Mouse (Mus musculus) gonadal fat pad, adult 2 months (tissue): Measurements from ENCODE around the gene Kank2. TPM values are rescaled to one million over a fixed set of nuclear protein-coding genes. Genes with fewer than 3 reads are reported as not detected.
"Not testable (repeated sequence)": the region's sequence is repeated elsewhere in the genome, so short reads cannot be mapped to it uniquely, and the experiment has no call there.

ENCODE experiments used
- DNase-seq: peaks from one replicate; pipeline ENCODE4 v3.0.0-alpha.2; 2012; ENCODE audit warnings: low read depth
- polyA plus RNA-seq: library from polyadenylated mRNA; depleted of rRNA; stranded (reverse); fragments of >200 nt; gene quantifications from 2 replicates; pipeline ENCODE4 v1.2.3, GENCODE M21; 2012

Kank2 gene
- polyA plus RNA-seq, 1 experiment, result 33.5 TPM

GRCm38 (mm10) chr9:21818125-21818524, 19.6 kb upstream of the Kank2 start:
- no peak for DNase-seq

- no peak for DNase-seq
Observed at GRCm38 (mm10) chr9:21816716-21817305, 18.3 kb upstream of the Kank2 start.

DNA sequence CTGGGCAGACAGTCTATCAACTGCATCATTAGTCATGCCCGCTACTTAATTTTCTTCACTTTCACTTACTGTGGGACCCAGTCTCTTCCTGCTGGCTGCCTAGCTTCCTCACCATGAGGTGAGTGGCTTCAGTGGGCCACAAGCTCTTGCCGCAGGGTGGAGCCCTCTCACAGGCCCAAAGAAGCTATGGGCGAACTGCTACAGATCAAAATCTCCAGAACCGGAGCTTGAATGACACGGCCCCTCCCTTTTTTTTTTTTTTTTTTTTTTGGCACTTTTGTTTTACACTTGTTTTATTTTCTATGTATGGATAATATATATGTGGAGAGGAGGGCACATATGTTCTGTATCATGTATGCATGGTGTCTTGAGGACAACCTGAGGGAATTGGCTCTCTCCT, 12.6 kb upstream of the Kank2 start:
- no peak for DNase-seq

GRCm38 (mm10) chr9:21808561-21808960, 10.0 kb upstream of the Kank2 start:
- DNase-seq, result no peak

GRCm38 (mm10) chr9:21806976-21807375, 8.4 kb upstream of the Kank2 start:
- DNase-seq, result no peak

- no peak for DNase-seq
Observed at GRCm38 (mm10) chr9:21806363-21806762, 7.8 kb upstream of the Kank2 start.

- no peak for DNase-seq
Observed at GRCm38 (mm10) chr9:21803986-21804644, 5.6 kb upstream of the Kank2 start.

DNA sequence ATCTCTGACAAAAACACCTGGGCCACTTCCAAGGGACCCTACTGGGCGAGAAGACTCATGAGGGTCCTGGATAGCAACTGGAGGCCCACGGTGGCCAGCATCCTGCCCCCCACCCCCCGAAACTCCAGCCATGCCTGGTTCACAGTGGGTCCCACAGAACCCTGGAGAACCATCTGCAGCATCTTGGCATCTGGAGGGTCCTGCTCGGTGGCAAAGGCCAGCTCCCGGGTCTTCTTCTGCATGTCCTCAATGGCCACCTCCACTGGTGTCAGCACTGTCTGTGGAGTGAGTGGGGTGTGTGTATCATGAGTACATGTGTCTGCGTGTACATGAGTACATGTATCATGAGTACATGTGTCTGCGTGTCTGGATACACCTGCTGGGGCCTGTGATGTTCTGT, 3.0 kb upstream of the Kank2 start:
- no peak for DNase-seq

DNA sequence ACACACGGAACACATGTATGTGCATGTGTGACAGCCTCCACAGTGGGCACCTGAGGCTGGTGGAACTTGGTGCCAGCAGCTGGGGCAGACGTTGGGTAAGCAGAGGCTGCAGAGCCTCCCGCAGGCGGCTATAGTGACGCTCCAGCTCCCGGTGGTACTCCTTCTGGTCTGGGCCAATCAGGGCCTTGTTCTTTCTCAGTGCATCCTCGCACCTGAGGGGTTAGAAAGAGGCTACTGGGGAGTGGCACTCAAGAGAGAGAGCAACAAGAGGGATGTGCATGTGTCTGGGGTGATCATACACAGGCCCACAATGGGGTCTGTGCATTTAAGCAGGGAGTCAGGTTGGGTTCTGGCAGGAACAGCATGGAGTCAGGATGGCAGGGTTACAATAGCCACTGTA, 2.6 kb upstream of the Kank2 start:
- no peak for DNase-seq

DNA sequence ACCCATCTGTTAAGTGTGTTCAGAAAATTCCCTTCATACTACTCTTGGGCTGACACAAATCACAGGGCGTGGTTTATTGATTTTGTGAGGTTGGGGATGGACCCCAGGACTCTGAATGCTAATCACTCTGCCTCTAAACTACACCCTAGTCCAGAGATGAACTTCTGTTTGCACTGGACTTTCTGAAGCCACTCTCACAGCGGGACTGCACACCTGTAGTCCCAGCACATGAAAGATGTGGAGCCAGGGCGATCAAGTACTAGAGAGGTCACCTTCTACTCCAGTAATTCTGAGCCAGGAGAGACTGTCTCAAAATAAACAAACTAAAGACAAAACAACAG, 436 bp upstream of the Kank2 start:
- no peak for DNase-seq

DNA sequence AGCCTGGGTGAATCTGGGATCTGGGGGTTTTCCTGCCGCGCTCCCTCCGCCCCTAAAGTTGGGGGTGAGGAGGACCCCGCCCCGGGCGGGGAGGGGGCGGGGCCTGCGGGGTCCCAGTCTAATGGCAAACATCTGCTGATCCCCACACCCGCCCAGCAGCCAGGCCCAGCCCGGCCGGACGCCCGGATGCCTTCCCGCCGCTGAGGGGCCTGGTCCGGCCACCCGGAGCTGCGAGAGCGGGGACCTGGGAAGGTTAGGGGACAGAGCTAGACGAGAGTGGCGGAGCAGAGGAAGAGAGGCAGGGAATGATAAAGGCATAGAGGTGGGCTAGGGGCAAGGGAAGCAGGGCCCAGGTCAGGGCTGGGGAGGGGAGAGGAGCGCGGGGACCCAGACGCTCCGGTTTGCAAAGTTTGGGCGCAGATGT, 611 bp downstream of the Kank2 start:
- DNase-seq, result no peak

DNA sequence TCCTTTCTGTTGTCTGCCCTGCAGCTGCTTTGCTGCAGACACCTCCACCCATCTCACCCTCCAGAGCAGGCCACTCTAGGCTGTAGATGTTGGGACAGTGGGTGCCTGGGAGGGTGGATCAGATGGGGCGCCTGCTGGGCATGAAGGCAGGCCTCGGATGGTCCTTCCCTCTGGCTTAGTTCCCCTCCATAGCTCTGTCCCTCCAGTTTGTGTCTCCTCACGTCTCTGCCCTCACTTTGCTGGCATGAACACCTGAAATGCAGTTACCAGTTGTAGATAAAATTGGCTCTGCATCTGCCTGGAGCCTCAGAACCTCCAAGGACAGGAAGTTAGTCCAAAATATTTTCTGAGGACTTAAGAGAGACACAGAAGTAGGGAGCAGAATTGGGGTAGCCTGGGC, 1.6 kb downstream of the Kank2 start:
- DNase-seq, result no peak

GRCm38 (mm10) chr9:21796259-21796658, 2.3 kb downstream of the Kank2 start:
- DNase-seq, result no peak

DNA sequence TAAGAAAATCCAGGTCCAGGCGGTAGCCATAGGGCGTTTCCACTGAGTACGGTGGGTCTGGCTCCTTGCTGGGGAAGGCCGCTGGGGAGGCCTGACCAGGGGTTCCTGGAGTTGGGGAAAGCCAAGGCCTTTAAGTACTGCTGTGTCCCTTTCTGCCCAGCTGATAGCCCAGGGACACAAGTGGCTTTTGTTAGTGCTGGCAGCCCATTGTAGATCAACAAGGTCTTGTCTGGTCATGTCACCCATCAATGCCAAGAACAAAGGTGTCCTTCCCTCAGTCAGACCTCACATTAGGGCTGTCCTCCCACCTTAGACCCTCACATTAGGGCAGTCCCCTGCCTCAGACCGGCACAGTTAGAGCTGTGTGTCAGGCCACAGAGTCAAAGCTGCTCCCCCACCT, 3.0 kb downstream of the Kank2 start:
- peak; percentile 41 for DNase-seq

DNA sequence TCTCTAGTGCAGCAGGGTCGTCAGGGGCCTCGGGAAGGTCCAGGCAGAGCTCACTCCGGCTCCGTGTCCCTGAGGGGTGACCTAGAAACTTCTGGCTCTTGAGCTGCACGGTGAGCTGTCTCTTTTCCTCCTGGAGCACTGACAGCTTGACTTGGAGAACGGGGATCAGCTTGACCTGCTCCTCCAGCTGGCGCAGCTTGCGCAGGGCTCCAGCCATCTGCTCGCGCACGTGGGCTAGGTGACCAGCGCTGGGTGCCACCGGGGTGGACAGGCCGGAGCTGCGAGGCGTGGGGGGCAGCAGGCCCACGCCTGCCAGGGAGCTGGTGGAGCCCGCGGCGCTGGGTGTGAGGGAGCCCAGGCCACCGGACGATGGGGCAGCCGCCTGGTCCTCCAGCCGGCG, 3.6 kb downstream of the Kank2 start:
- DNase-seq, result no peak

DNA sequence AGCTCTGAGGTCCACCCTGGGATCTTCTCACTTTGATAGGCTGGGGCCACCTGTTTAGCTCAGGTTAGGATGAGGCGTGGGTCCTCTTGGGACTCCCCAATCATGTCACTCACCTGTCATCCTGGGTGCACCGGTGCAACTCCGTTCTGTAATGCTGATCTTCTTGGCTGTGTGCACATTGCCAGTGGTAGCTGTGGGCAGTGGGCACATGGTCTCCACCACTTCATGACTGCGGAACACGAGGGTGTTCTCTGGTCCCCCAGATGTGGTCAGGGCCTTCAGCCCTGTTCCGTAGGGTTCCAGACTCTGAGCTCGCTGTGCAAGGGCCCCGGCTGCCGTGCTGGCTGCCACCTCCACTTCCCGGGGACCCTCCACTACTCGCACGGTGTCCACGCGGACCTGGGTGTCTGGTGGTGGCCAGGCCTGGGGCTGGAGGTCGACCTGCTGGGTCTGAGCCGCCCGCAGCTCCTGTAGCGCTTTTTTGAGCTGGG, 4.2 kb downstream of the Kank2 start:
- no peak for DNase-seq

DNA sequence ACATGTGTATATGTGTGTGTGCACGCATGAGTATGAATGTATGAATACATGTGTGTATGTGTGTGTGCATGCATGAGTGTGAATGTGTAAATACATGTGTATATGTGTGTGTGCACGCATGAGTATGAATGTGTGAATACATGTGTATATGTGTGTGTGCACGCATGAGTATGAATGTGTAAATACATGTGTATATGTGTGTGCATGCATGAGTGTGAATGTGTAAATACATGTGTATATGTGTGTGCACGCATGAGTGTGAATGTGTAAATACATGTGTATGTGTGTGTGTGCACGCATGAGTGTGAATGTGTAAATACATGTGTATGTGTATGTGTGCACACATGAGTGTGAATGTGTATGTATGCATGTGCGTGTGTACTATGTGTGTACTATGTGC, 5.0 kb downstream of the Kank2 start:
- not testable (repeated sequence) for DNase-seq

DNA sequence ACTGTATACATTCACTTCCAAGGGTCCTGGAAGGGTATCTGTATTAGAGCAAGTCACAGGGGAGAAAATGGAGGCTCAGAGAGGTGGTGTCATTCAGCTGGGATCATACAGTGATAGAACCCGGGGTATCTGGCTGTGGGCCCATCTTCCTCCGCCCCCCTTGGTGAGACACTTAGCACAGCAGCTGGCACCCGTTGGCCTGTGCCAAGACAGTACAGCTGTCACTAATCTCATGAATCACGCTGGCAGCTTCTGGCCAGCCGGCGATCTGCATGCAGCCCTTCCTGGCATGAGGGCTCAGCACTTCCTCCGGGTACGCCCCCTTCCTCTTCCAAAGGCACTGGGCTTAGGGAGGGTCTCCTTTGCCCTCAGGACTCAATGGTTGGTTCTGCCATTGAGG, 5.9 kb downstream of the Kank2 start:
- DNase-seq, result no peak

DNA sequence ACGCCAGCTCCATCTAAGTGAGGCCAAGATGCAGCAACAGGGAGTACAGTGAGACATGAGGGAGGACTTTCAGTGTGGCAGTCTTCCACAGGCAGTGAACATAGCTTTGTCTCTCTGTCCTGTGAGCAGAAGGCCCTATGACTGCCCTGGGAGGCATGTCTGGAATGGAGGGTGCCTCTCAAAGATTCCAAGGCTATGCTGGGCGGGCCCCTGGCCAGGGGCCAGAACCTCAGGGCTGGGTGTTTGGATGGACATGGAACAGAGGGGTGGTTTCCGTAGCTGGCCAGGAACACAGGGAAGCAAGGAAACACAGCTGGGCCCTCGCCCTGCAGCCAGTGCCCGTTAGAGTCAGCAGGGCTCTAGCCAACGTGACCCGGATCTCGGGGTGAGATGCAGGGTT, 6.7 kb downstream of the Kank2 start:
- DNase-seq, result no peak

DNA sequence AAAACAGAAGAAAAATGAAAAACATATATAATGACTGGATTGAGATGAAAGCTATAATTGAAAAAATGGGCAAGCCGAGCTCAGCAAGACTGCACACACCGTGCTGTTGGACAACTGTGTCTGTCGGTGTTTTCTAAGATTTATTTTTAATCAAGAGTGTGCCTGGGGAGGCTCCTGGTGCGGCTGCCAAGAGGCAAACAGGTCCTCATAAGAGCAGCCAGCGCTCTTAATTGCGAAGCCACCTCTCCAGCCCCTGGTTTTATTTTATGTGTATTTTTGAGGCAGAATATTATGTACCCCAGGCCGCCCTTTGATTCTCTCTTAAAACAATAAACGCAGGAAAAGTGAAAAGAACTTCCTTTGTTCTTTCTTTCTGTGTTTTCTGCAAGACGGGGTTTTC, 10.3 kb downstream of the Kank2 start:
- no peak for DNase-seq

- no peak for DNase-seq
Observed at GRCm38 (mm10) chr9:21787654-21788053, 10.9 kb downstream of the Kank2 start.

DNA sequence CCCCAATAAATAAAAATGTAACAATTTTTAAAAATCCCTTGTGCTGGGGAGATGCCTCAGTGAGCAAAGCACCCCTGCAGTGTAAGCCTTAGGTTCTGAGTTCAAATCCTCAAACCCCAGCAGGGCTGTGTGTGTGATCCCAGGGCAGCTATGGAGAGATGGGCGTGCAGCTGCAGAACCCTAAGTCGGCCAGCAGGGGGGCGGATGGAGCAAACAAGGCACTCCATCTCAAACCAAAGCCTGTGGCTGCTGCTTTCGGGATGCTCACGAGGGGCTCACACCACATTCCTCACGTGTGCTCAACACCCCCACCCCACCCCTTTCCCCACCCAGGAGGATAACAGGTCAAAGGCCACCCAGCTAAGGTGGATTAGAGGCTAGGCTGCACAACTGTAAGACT, 11.6 kb downstream of the Kank2 start:
- no peak for DNase-seq

DNA sequence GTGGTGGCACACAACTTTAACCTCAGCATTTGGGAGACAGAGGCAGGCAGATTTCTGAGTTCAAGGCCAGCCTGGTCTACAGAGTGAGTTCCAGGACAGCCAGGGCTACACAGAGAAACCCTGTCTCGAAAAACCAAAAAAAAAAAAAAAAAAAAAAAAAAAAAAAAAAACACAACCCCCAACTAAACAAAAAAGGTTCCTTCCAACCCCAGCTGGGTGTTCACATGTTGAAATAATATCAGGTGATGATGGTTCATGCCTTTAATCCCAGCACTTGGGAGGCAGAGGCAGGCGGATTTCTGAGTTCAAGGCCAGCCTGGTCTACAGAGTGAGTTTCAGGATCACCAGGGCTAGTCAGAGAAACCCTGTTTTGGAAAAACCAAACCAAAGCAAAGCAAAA, 12.2 kb downstream of the Kank2 start:
- not testable (repeated sequence) for DNase-seq
